Mouse (Mus musculus) MEL (cell line): ENCODE measurements around the gene Coro7. TPM values are rescaled to one million over a fixed set of nuclear protein-coding genes. Genes with fewer than 3 reads are reported as not detected.

ENCODE experiments used
- DNase-seq: peaks from one replicate; pipeline ENCODE4 v3.0.0; 2011; ENCODE audit warnings: low read depth, low spot score
- H3K27ac ChIP-seq: 2 replicates; pipeline ENCODE4 v1.5.1; 2012; ENCODE audit warnings: low read depth, mild to moderate bottlenecking, control low read depth, low read length, moderate library complexity; ENCODE audit not compliant: control insufficient read depth
- H3K27me3 ChIP-seq, 2 experiments: fragments of 150-350 bp in 1 of 2; sonication (generic) in 1 of 2; 2 replicates each; pipeline ENCODE4 v1.6.1; 2012; ENCODE audit warnings: low read length in 2 of 2, mild to moderate bottlenecking in 2 of 2, improper control_type of control experiment in 1 of 2, moderate library complexity in 1 of 2; ENCODE audit not compliant: insufficient read depth in 2 of 2, control insufficient read depth in 1 of 2
- H3K36me3 ChIP-seq, 2 experiments: 2 replicates each; pipeline ENCODE4 v1.6.1; 2012 to 2014; ENCODE audit warnings: low read length in 2 of 2, improper control_type of control experiment in 1 of 2, inconsistent platforms in 1 of 2, mild to moderate bottlenecking in 1 of 2; ENCODE audit not compliant: insufficient read depth in 2 of 2, control insufficient read depth in 1 of 2
- H3K4me1 ChIP-seq, 2 experiments: fragments of 150-350 bp in 1 of 2; sonication (generic) in 1 of 2; 2 replicates each; pipeline ENCODE4 v1.6.1; 2012; ENCODE audit warnings: low read length in 2 of 2, improper control_type of control experiment in 1 of 2, mild to moderate bottlenecking in 1 of 2; ENCODE audit not compliant: insufficient read depth in 2 of 2, control insufficient read depth in 1 of 2
- H3K4me3 ChIP-seq, 2 experiments: fragments of 150-350 bp in 1 of 2; sonication (generic) in 1 of 2; 2 replicates each; pipeline ENCODE4 v1.5.1; 2012; ENCODE audit warnings: low read depth in 2 of 2, low read length in 2 of 2, mild to moderate bottlenecking in 2 of 2, moderate library complexity in 2 of 2, control low read depth in 1 of 2, improper control_type of control experiment in 1 of 2; ENCODE audit not compliant: control insufficient read depth in 1 of 2, insufficient read depth in 1 of 2
- H3K79me2 ChIP-seq: 2 replicates; pipeline ENCODE4 v1.6.1; 2012; ENCODE audit warnings: mild to moderate bottlenecking, low read length, moderate library complexity; ENCODE audit not compliant: control insufficient read depth, poor library complexity, insufficient read depth
- H3K9ac ChIP-seq: 2 replicates; pipeline ENCODE4 v1.6.1; 2012; ENCODE audit warnings: low read depth, mild to moderate bottlenecking, control low read depth, low read length, moderate library complexity; ENCODE audit not compliant: control insufficient read depth, poor library complexity, severe bottlenecking
- H3K9me3 ChIP-seq: fragments of 150-350 bp; sonication (generic); replicated peaks from 2 replicates; pipeline ENCODE4 v1.6.1; 2012; ENCODE audit warnings: mild to moderate bottlenecking, low read length, improper control_type of control experiment, moderate library complexity; ENCODE audit not compliant: insufficient read depth
- CHD1 ChIP-seq: IDR thresholded peaks from 2 replicates; pipeline ENCODE4 v1.6.1; 2012; ENCODE audit warnings: low read depth, mild to moderate bottlenecking, inconsistent platforms, low read length, improper control_type of control experiment
- CTCF ChIP-seq, 3 experiments: IDR thresholded peaks in 2 of 3; conservative IDR thresholded peaks in 1 of 3; 2 replicates each; pipeline ENCODE4 v1.5.1; 2011 to 2012; ENCODE audit warnings: low read length in 3 of 3, low read depth in 2 of 3, mild to moderate bottlenecking in 2 of 3, improper control_type of control experiment in 1 of 3, inconsistent platforms in 1 of 3, mixed read lengths in 1 of 3, moderate library complexity in 1 of 3; ENCODE audit not compliant: control insufficient read depth in 1 of 3, insufficient read depth in 1 of 3, poor library complexity in 1 of 3, severe bottlenecking in 1 of 3
- E2F4 ChIP-seq: IDR thresholded peaks from 2 replicates; pipeline ENCODE4 v1.6.1; 2011; ENCODE audit warnings: low read depth, low read length, improper control_type of control experiment, borderline replicate concordance
- ELF1 ChIP-seq: IDR thresholded peaks from 2 replicates; pipeline ENCODE4 v1.6.1; 2014; ENCODE audit warnings: low read depth, mild to moderate bottlenecking, inconsistent platforms, low read length, improper control_type of control experiment, moderate library complexity
- EP300 ChIP-seq, 2 experiments: IDR thresholded peaks; 2 replicates each; pipeline ENCODE4 v1.6.1; 2011; ENCODE audit warnings: improper control_type of control experiment in 2 of 2, low read length in 2 of 2, low read depth in 1 of 2, mild to moderate bottlenecking in 1 of 2
- GABPA ChIP-seq: IDR thresholded peaks from 2 replicates; pipeline ENCODE4 v1.6.1; 2012; ENCODE audit warnings: low read depth, mild to moderate bottlenecking, inconsistent platforms, low read length, improper control_type of control experiment, moderate library complexity
- GATA1 ChIP-seq: IDR thresholded peaks from 2 replicates; pipeline ENCODE4 v1.6.1; 2011; ENCODE audit warnings: low read depth, low read length, improper control_type of control experiment
- HCFC1 ChIP-seq: IDR thresholded peaks from 2 replicates; pipeline ENCODE4 v1.6.1; 2012; ENCODE audit warnings: low read depth, mild to moderate bottlenecking, inconsistent platforms, low read length, improper control_type of control experiment, moderate library complexity
- JUND ChIP-seq: IDR thresholded peaks from 2 replicates; pipeline ENCODE4 v1.6.1; 2011; ENCODE audit warnings: low read depth, mild to moderate bottlenecking, improper control_type of control experiment, low read length
- MAFK ChIP-seq: IDR thresholded peaks from 2 replicates; pipeline ENCODE4 v1.6.1; 2011; ENCODE audit warnings: low read depth, mild to moderate bottlenecking, low read length, improper control_type of control experiment, borderline replicate concordance
- MAX ChIP-seq: IDR thresholded peaks from 2 replicates; pipeline ENCODE4 v1.6.1; 2011; ENCODE audit warnings: low read length, improper control_type of control experiment
- MAZ ChIP-seq: IDR thresholded peaks from 2 replicates; pipeline ENCODE4 v1.6.1; 2012; ENCODE audit warnings: low read depth, mild to moderate bottlenecking, inconsistent platforms, low read length, improper control_type of control experiment
- MEF2A ChIP-seq: IDR thresholded peaks from 2 replicates; pipeline ENCODE4 v1.6.1; 2014; ENCODE audit warnings: low read depth, mild to moderate bottlenecking, inconsistent platforms, low read length, improper control_type of control experiment; ENCODE audit not compliant: poor library complexity, insufficient replicate concordance, severe bottlenecking; ENCODE audit errors: extremely low read depth
- MXI1 ChIP-seq: IDR thresholded peaks from 2 replicates; pipeline ENCODE4 v1.6.1; 2011; ENCODE audit warnings: mild to moderate bottlenecking, low read depth, low read length, improper control_type of control experiment
- MYB ChIP-seq: IDR thresholded peaks from 2 replicates; pipeline ENCODE4 v1.6.1; 2011; ENCODE audit warnings: mild to moderate bottlenecking, low read depth, low read length, improper control_type of control experiment
- MYC ChIP-seq: IDR thresholded peaks from 2 replicates; pipeline ENCODE4 v1.6.1; 2011; ENCODE audit warnings: low read depth, mild to moderate bottlenecking, low read length, improper control_type of control experiment, moderate library complexity
- NELFE ChIP-seq: IDR thresholded peaks from 2 replicates; pipeline ENCODE4 v1.6.1; 2011; ENCODE audit warnings: low read depth, low read length, improper control_type of control experiment
- POLR2AphosphoS2 ChIP-seq: IDR thresholded peaks from 2 replicates; pipeline ENCODE4 v1.6.1; 2011; ENCODE audit warnings: low read length, improper control_type of control experiment
- RAD21 ChIP-seq: IDR thresholded peaks from 2 replicates; pipeline ENCODE4 v1.6.1; 2011; ENCODE audit warnings: mild to moderate bottlenecking, low read depth, low read length, improper control_type of control experiment
- SMC3 ChIP-seq: IDR thresholded peaks from 2 replicates; pipeline ENCODE4 v1.6.1; 2011; ENCODE audit warnings: low read depth, low read length, improper control_type of control experiment
- TAL1 ChIP-seq: IDR thresholded peaks from 2 replicates; pipeline ENCODE4 v1.6.1; 2012; ENCODE audit warnings: mild to moderate bottlenecking, inconsistent platforms, low read length, moderate library complexity, mixed read lengths
- TCF12 ChIP-seq: IDR thresholded peaks from 2 replicates; pipeline ENCODE4 v1.6.1; 2014; ENCODE audit warnings: low read depth, mild to moderate bottlenecking, inconsistent platforms, low read length, improper control_type of control experiment, moderate library complexity
- USF1 ChIP-seq: IDR thresholded peaks from 2 replicates; pipeline ENCODE4 v1.6.1; 2014; ENCODE audit warnings: low read depth, mild to moderate bottlenecking, inconsistent platforms, low read length, improper control_type of control experiment, moderate library complexity
- USF2 ChIP-seq, 2 experiments: IDR thresholded peaks; 2 replicates each; pipeline ENCODE4 v1.6.1; 2011 to 2012; ENCODE audit warnings: improper control_type of control experiment in 2 of 2, low read length in 2 of 2, borderline replicate concordance in 1 of 2, inconsistent platforms in 1 of 2, low read depth in 1 of 2, mild to moderate bottlenecking in 1 of 2; ENCODE audit not compliant: insufficient read depth in 1 of 2
- ZC3H11A ChIP-seq: IDR thresholded peaks from 2 replicates; pipeline ENCODE4 v1.6.1; 2012; ENCODE audit warnings: low read depth, mild to moderate bottlenecking, inconsistent platforms, low read length, improper control_type of control experiment
- ZKSCAN1 ChIP-seq: IDR thresholded peaks from 2 replicates; pipeline ENCODE4 v1.6.1; 2012; ENCODE audit warnings: low read depth, mild to moderate bottlenecking, inconsistent platforms, low read length, improper control_type of control experiment, moderate library complexity
- ZNF384 ChIP-seq: IDR thresholded peaks from 2 replicates; pipeline ENCODE4 v1.6.1; 2012; ENCODE audit warnings: low read depth, mild to moderate bottlenecking, inconsistent platforms, low read length, improper control_type of control experiment
- polyA plus RNA-seq, 2 experiments: library from polyadenylated mRNA; stranded (reverse) in 1 of 2; unstranded in 1 of 2; fragments of >175 nt in 1 of 2; fragments of >200 nt in 1 of 2; gene quantifications; 2 replicates each; pipeline versions ENCODE4 v1.2.1 to v1.2.4; 2012; ENCODE audit warnings: low replicate concordance in 2 of 2, low read depth in 1 of 2; ENCODE audit not compliant: insufficient read length in 2 of 2, insufficient read depth in 1 of 2, missing spikeins in 1 of 2
- total RNA-seq: library from RNA; depleted of rRNA; stranded (reverse); fragments of 300-350 nt; gene quantifications from 2 replicates; pipeline ENCODE4 v1.2.3, GENCODE M21; 2012

Gene Coro7
- total and polyA plus RNA-seq, 3 experiments: 9.8 to 38.3 TPM; not detected in 1

GRCm38 (mm10) chr16:4725780-4726527 lies 46.4 kb upstream of the Coro7 start, which contains the start of gene Hmox2 (continued):
- TF ChIP-seq MAZ (peak; percentile 51; the same call in 1 of the 2 replicates), HCFC1 (peak; percentile 72), MYC (no peak)
- TF ChIP-seq, all 39 proteins: peak for 16

GRCm38 (mm10) chr16:4725266-4725665 lies 45.7 kb upstream of the Coro7 start:
- Histone ChIP-seq H3K4me3 (no peak overlapping the region), H3K4me1 (peaks cover 7 to 18% of the 10 kb centered on the region in 2 experiments), H3K27me3 (no peaks in the 10 kb centered on the region), H3K27ac (no peak overlapping the region), H3K36me3 (peaks cover 0 to 27% of the 10 kb centered on the region in 2 experiments; a peak in 2 of 4 replicates), H3K9me3 (no peaks in the 10 kb centered on the region), H3K79me2 (peaks cover 23% of the 10 kb centered on the region), H3K9ac (no peak overlapping the region; the same call in 1 of the 2 replicates)
- no peak for DNase-seq
- no peak for TF ChIP-seq GABPA
- TF ChIP-seq MXI1: no peak
- no peak for TF ChIP-seq POLR2AphosphoS2
- TF ChIP-seq RAD21: no peak
- TF ChIP-seq NELFE: no peak
- TF ChIP-seq MAFK: no peak
- TF ChIP-seq ZC3H11A: no peak
- no peak for TF ChIP-seq MAZ
- no peak for TF ChIP-seq TAL1
- TF ChIP-seq CHD1: no peak
- no peak for TF ChIP-seq GATA1
- TF ChIP-seq TCF12: no peak
- no peak for TF ChIP-seq MEF2A
- no peak for TF ChIP-seq SMC3
- TF ChIP-seq JUND: no peak
- no peak for TF ChIP-seq CTCF (IDR thresholded peaks at IDR 0.05 in 2 of 3, conservative IDR thresholded peaks at IDR 0.05 in 1 of 3; ENCODE audit: control insufficient read depth in 1 of 3, insufficient read depth in 1 of 3, low read depth in 2 of 3, low read length in 3 of 3, poor library complexity in 1 of 3, severe bottlenecking in 1 of 3)

GRCm38 (mm10) chr16:4722915-4723209 lies 43.3 kb upstream of the Coro7 start:
- no peaks in the 10 kb centered on the region for H3K27me3 ChIP-seq
- peak overlapping the region; percentile 31 for H3K9ac ChIP-seq
- peaks cover 20% of the 10 kb centered on the region for H3K79me2 ChIP-seq
- peak overlapping the region; percentile 81 for H3K27ac ChIP-seq
- peak overlapping the region; percentile 32 to 54 for H3K4me3 ChIP-seq
- no peaks in the 10 kb centered on the region for H3K9me3 ChIP-seq
- peak; percentile 82 for DNase-seq
- H3K4me1 ChIP-seq: peaks cover 8 to 13% of the 10 kb centered on the region in 2 experiments
- H3K36me3 ChIP-seq: peaks cover 0 to 23% of the 10 kb centered on the region in 2 experiments; a peak in 2 of 4 replicates
- TF ChIP-seq MYB (no peak), MAZ (no peak), MYC (0 out of 2 replicates have a peak, but pooled peaks have one; percentile 14), ZC3H11A (peak; percentile 13; the same call in 1 of the 2 replicates), ELF1 (peak; percentile 38; the same call in 1 of the 2 replicates), ZKSCAN1 (no peak), EP300 (IDR thresholded peaks at IDR 0.05; ENCODE audit: low read depth in 1 of 2, low read length in 2 of 2) (peak in 1 of 2 experiments; percentile 52; a peak in 1 of 4 replicates), E2F4 (no peak), MAFK (no peak), USF2 (IDR thresholded peaks at IDR 0.05; ENCODE audit: borderline replicate concordance in 1 of 2, insufficient read depth in 1 of 2, low read depth in 1 of 2, low read length in 2 of 2) (no peak), MAX (no peak), ZNF384 (no peak), CHD1 (no peak), USF1 (no peak), SMC3 (no peak), TAL1 (peak; percentile 9; the same call in 1 of the 2 replicates), GABPA (no peak)
